Mouse (Mus musculus): ENCODE results near the gene Rab31. TPM values are rescaled to one million over a fixed set of nuclear protein-coding genes. Genes with fewer than 3 reads are reported as not detected.

Gene Rab31
- polyA plus RNA-seq, 2 experiments: 2.7 to 5.0 TPM

DNA sequence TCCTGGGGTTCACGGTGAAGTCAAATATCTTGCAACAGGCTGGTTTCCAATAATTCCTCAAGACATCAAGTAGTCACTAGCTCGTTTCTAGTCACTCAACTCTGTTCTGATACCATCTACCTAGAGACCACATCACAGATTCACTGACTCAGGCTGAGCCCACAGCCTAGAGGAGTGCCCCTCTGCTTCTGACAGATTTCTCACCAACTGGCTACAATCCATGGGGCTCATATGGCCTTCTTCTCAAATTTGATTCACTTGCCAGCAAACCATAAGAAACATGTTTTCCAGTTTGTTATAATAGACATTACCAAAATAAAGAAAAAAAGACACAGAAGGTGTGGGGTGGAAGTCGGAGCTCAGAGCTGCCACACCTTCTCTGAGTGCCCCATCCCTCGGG lies 31.0 kb downstream of the Rab31 start:
- no peak for ATAC-seq (ENCODE audit: insufficient read depth)
- Histone ChIP-seq H3K27me3 (ENCODE audit: control insufficient read depth, insufficient read depth, low read length) (no peaks in the 10 kb centered on the region), H3K4me3 (ENCODE audit: insufficient read depth in 1 of 2, low read depth in 2 of 2, low read length in 2 of 2) (no peak overlapping the region), H3K9me3 (ENCODE audit: control insufficient read depth, low read length) (no peaks in the 10 kb centered on the region), H3K9ac (replicated peaks) (no peak overlapping the region), H3K4me2 (ENCODE audit: low read depth) (no peak overlapping the region), H3K27ac (no peak overlapping the region), H3K4me1 (replicated peaks; ENCODE audit: control insufficient read depth in 2 of 2, insufficient read depth in 2 of 2, low read length in 1 of 2) (0 out of 4 replicates have a peak, but pooled peaks cover 0 to 3% of the 10 kb centered on the region in 2 experiments), H3K36me3 (replicated peaks; ENCODE audit: control insufficient read depth, insufficient read depth, low read depth) (no peaks in the 10 kb centered on the region)
- TF ChIP-seq CTCF (IDR thresholded peaks at IDR 0.05; ENCODE audit: low read depth) (no peak), EP300 (IDR thresholded peaks at IDR 0.05; ENCODE audit: low read depth) (no peak)
- WGBS (ENCODE audit: insufficient replicate concordance): 58% methylated on average over 4 of the region's 4 CpGs
- DNase-seq (ENCODE audit: low read depth in 3 of 3, low spot score in 3 of 3): no peak

DNA sequence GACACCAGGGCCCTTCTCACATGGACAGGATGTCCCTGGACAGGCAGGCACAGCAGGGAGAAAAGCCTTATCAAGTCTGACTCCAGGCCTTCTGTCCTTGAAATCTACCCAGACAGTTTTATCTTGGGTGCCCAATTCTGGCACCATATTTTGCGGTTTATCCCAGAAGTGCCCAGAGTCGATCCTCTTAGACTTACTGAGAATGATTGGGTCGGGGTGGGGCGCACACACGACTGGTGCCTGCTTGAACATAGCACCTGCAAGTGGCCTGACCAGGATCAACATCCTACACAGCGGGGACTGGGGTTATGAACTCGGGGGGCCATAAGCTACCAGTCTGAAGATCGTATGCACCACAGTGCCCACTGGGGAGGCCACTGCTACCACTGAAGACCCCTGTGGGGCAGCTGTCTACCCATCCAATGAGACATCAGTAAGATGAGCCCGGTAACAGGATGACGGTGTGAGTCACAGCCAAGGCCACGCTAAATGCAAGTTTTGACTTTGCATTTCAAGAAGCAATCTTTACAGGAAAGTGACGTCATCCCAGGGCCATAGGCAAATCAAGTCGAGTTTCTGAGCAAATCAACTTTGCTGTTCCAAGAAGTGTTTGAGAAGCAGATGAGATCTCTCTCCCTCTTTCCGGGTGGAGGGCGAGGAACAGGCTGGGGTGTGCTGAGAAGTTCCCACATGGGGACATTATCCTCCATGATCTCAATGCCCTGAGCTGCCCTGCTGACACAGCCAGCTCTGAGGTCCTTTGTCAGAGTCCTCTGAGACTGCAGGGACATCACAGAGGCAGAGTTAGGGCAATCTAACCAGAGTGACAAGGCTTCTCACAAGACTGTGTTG lies 32.5 kb downstream of the Rab31 start:
- WGBS (ENCODE audit: insufficient replicate concordance): 55% methylated on average over 15 of the region's 15 CpGs
- H3K9me3 ChIP-seq (ENCODE audit: control insufficient read depth, low read length): no peaks in the 10 kb centered on the region
- 0 out of 4 replicates have a peak, but pooled peaks cover 0 to 3% of the 10 kb centered on the region in 2 experiments for H3K4me1 ChIP-seq (replicated peaks; ENCODE audit: control insufficient read depth in 2 of 2, insufficient read depth in 2 of 2, low read length in 1 of 2)
- H3K36me3 ChIP-seq (replicated peaks; ENCODE audit: control insufficient read depth, insufficient read depth, low read depth): no peaks in the 10 kb centered on the region
- no peaks in the 10 kb centered on the region for H3K27me3 ChIP-seq (ENCODE audit: control insufficient read depth, insufficient read depth, low read length)
- ATAC-seq (ENCODE audit: insufficient read depth) (no peak), DNase-seq (ENCODE audit: low read depth in 3 of 3, low spot score in 3 of 3) (no peak)
- H3K4me2 ChIP-seq (ENCODE audit: low read depth): no peak overlapping the region
- no peak overlapping the region for H3K9ac ChIP-seq (replicated peaks)
- H3K27ac ChIP-seq: no peak overlapping the region
- H3K4me3 ChIP-seq (ENCODE audit: insufficient read depth in 1 of 2, low read depth in 2 of 2, low read length in 2 of 2): no peak overlapping the region
- TF ChIP-seq CTCF (IDR thresholded peaks at IDR 0.05; ENCODE audit: low read depth) (no peak), EP300 (IDR thresholded peaks at IDR 0.05; ENCODE audit: low read depth) (no peak)

DNA sequence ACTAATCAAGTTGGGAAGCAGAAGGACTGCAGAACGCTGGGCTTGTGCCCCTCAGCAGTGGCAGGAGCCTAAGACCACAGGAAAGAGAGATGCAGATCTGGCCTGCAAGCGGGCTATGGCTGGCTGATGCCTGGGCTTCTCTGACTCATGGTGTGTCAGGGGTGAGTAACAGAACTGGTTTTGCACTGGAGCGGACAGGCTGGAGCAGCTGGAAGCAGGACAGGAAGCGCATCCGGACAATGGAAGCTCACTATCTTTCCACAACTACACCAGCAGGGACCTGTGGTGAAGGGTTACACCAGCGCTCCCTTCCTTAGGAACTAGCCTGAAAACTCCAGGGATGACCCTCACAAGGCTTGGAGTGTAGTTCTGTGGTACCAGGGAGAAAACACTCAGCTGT lies 34.9 kb downstream of the Rab31 start:
- 41% methylated on average over 6 of the region's 6 CpGs for WGBS (ENCODE audit: insufficient replicate concordance)
- TF ChIP-seq CTCF (IDR thresholded peaks at IDR 0.05; ENCODE audit: low read depth): no peak
- TF ChIP-seq EP300 (IDR thresholded peaks at IDR 0.05; ENCODE audit: low read depth): no peak
- Histone ChIP-seq H3K36me3 (replicated peaks; ENCODE audit: control insufficient read depth, insufficient read depth, low read depth) (no peaks in the 10 kb centered on the region), H3K4me1 (replicated peaks; ENCODE audit: control insufficient read depth in 2 of 2, insufficient read depth in 2 of 2, low read length in 1 of 2) (0 out of 4 replicates have a peak, but pooled peaks cover 0 to 3% of the 10 kb centered on the region in 2 experiments), H3K9ac (replicated peaks) (no peak overlapping the region), H3K4me2 (ENCODE audit: low read depth) (no peak overlapping the region), H3K9me3 (ENCODE audit: control insufficient read depth, low read length) (no peaks in the 10 kb centered on the region), H3K27me3 (ENCODE audit: control insufficient read depth, insufficient read depth, low read length) (no peaks in the 10 kb centered on the region), H3K27ac (no peak overlapping the region), H3K4me3 (ENCODE audit: insufficient read depth in 1 of 2, low read depth in 2 of 2, low read length in 2 of 2) (no peak overlapping the region)
- no peak for DNase-seq (ENCODE audit: low read depth in 3 of 3, low spot score in 3 of 3)
- 0 out of 2 replicates have a peak, but pooled peaks have one; percentile 37 for ATAC-seq (ENCODE audit: insufficient read depth)

DNA sequence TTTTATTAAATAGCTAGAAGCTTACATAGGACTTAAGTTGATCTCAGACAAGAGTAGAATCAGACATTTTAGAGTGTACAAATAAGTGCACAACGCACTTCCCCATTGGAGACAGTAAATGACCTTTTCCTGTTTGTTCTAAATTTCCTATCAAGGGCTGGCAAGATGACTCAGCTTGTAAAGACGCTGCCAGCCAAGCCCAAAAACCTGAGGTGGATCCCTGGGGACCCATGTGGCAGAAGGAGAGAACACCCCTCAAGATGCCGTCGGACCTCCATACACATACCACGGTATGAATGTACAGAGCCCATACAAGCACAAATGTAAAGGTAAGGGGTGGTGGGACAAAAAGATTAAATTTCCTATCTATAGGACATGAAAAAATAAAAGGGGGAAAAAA lies 35.4 kb downstream of the Rab31 start:
- Histone ChIP-seq H3K9ac (replicated peaks) (no peak overlapping the region), H3K4me3 (ENCODE audit: insufficient read depth in 1 of 2, low read depth in 2 of 2, low read length in 2 of 2) (no peak overlapping the region), H3K36me3 (replicated peaks; ENCODE audit: control insufficient read depth, insufficient read depth, low read depth) (no peaks in the 10 kb centered on the region), H3K27ac (no peak overlapping the region), H3K9me3 (ENCODE audit: control insufficient read depth, low read length) (no peaks in the 10 kb centered on the region), H3K27me3 (ENCODE audit: control insufficient read depth, insufficient read depth, low read length) (no peaks in the 10 kb centered on the region), H3K4me2 (ENCODE audit: low read depth) (no peak overlapping the region), H3K4me1 (replicated peaks; ENCODE audit: control insufficient read depth in 2 of 2, insufficient read depth in 2 of 2, low read length in 1 of 2) (0 out of 4 replicates have a peak, but pooled peaks cover 0 to 3% of the 10 kb centered on the region in 2 experiments)
- TF ChIP-seq EP300 (IDR thresholded peaks at IDR 0.05; ENCODE audit: low read depth) (no peak), CTCF (IDR thresholded peaks at IDR 0.05; ENCODE audit: low read depth) (no peak)
- ATAC-seq (ENCODE audit: insufficient read depth): no peak
- DNase-seq (ENCODE audit: low read depth in 3 of 3, low spot score in 3 of 3): no peak
- 36% methylated on average over 5 of the region's 5 CpGs for WGBS (ENCODE audit: insufficient replicate concordance)

DNA sequence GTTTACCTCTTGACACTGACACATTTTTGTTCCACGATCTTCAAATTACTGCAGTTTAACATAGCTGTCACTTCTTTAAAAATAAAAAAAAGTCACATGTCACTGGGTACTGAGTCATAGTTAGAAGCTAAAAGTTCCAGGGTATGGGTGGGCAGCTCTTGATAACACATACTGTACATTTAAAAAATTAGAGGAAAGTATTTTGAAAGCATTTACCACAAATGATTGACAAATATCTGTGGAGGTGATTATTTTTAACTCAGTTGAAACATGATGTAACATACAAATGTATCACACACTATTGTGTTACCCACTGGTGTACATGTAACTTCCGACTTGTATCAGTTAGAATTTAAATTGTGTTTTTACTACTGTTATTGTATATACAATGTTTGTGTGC lies 37.5 kb downstream of the Rab31 start:
- H3K27me3 ChIP-seq (ENCODE audit: control insufficient read depth, insufficient read depth, low read length): no peaks in the 10 kb centered on the region
- 65% methylated on average over 2 of the region's 2 CpGs for WGBS (ENCODE audit: insufficient replicate concordance)
- 0 out of 4 replicates have a peak, but pooled peaks cover 0 to 6% of the 10 kb centered on the region in 2 experiments for H3K4me1 ChIP-seq (replicated peaks; ENCODE audit: control insufficient read depth in 2 of 2, insufficient read depth in 2 of 2, low read length in 1 of 2)
- ATAC-seq (ENCODE audit: insufficient read depth) (no peak), DNase-seq (ENCODE audit: low read depth in 3 of 3, low spot score in 3 of 3) (no peak)
- no peak overlapping the region for H3K4me3 ChIP-seq (ENCODE audit: insufficient read depth in 1 of 2, low read depth in 2 of 2, low read length in 2 of 2)
- no peaks in the 10 kb centered on the region for H3K36me3 ChIP-seq (replicated peaks; ENCODE audit: control insufficient read depth, insufficient read depth, low read depth)
- H3K9ac ChIP-seq (replicated peaks): no peak overlapping the region
- TF ChIP-seq EP300 (IDR thresholded peaks at IDR 0.05; ENCODE audit: low read depth) (no peak), CTCF (IDR thresholded peaks at IDR 0.05; ENCODE audit: low read depth) (no peak)
- H3K27ac ChIP-seq: no peak overlapping the region
- no peak overlapping the region for H3K4me2 ChIP-seq (ENCODE audit: low read depth)
- no peaks in the 10 kb centered on the region for H3K9me3 ChIP-seq (ENCODE audit: control insufficient read depth, low read length)
